Mouse (Mus musculus) liver, embryonic 16.5 days (tissue): ENCODE measurements around the gene Gns. TPM values are rescaled to one million over a fixed set of nuclear protein-coding genes. Genes with fewer than 3 reads are reported as not detected.

Source experiments
- ATAC-seq: fragments of 200-750 bp; cut with Nextera tagmentation; 2 replicates; pipeline ENCODE4 v1.8.0; 2017; ENCODE audit warnings: low read depth, mild to moderate bottlenecking, moderate number of reproducible peaks, moderate library complexity
- H3K27ac ChIP-seq: fragments of 300-500 bp; sonication (generic); 2 replicates; pipeline ENCODE4 v1.5.1; 2014; ENCODE audit warnings: mild to moderate bottlenecking, low read length
- H3K27me3 ChIP-seq: fragments of 300-500 bp; sonication (generic); 2 replicates; pipeline ENCODE4 v1.6.1; 2014; ENCODE audit warnings: low read depth, low read length, mixed read lengths; ENCODE audit not compliant: control insufficient read depth, insufficient read depth
- H3K36me3 ChIP-seq: fragments of 300-500 bp; sonication (generic); 2 replicates; pipeline ENCODE4 v1.6.1; 2014; ENCODE audit warnings: mild to moderate bottlenecking; ENCODE audit not compliant: control insufficient read depth, insufficient read depth
- H3K4me1 ChIP-seq: fragments of 300-500 bp; sonication (generic); 2 replicates; pipeline ENCODE4 v1.6.1; 2014; ENCODE audit warnings: low read depth, low read length, mixed read lengths; ENCODE audit not compliant: control insufficient read depth
- H3K4me2 ChIP-seq: fragments of 300-500 bp; sonication (generic); 2 replicates; pipeline ENCODE4 v1.6.1; 2014; ENCODE audit warnings: low read depth, low read length, mixed read lengths
- H3K4me3 ChIP-seq: fragments of 300-500 bp; sonication (generic); 2 replicates; pipeline ENCODE4 v1.5.1; 2014; ENCODE audit warnings: low read depth, mild to moderate bottlenecking, low read length
- H3K9ac ChIP-seq: fragments of 300-500 bp; sonication (generic); 2 replicates; pipeline ENCODE4 v1.6.1; 2014; ENCODE audit warnings: low read depth, low read length
- H3K9me3 ChIP-seq: fragments of 300-500 bp; sonication (generic); replicated peaks from 2 replicates; pipeline ENCODE4 v1.6.1; 2016; ENCODE audit warnings: low read length; ENCODE audit not compliant: control insufficient read depth
- WGBS: fragments of 180-500 bp; shearing (Covaris S2); extraction: QIAGEN DNeasy Blood & Tissue Kit; methylation state at CpG from one replicate; pipeline ENCODE4 v1.1.7; 2014; ENCODE audit not compliant: insufficient replicate concordance; 5-methylcytosine and 5-hydroxymethylcytosine counted together
- polyA plus RNA-seq: library from polyadenylated mRNA; unstranded; fragments of >200 nt; fragmentation: Nextera tagmentation; extraction: Ambion mirVana; gene quantifications from 2 replicates; pipeline ENCODE4 v1.2.1, GENCODE M21; 2015

The Gns gene
- polyA plus RNA-seq, 1 experiment from 2014 or later, result 22.3 TPM

- 81% methylated on average over 6 of the region's 9 CpGs for WGBS
- no peaks in the 10 kb centered on the region for H3K9me3 ChIP-seq
- no peak overlapping the region for H3K4me3 ChIP-seq
- H3K9ac ChIP-seq, result no peak overlapping the region
- H3K27me3 ChIP-seq, result no peaks in the 10 kb centered on the region
- no peak overlapping the region for H3K27ac ChIP-seq
- H3K4me1 ChIP-seq, result no peaks in the 10 kb centered on the region
- no peak overlapping the region for H3K4me2 ChIP-seq
- no peak for ATAC-seq
- H3K36me3 ChIP-seq, result no peaks in the 10 kb centered on the region
Measured at GRCm38 (mm10) chr10:121403946-121404345, 39.1 kb downstream of the Gns start.

GRCm38 (mm10) chr10:121409717-121410116 lies 44.8 kb downstream of the Gns start:
- no peak for ATAC-seq
- Histone ChIP-seq H3K27ac (no peak overlapping the region), H3K27me3 (no peaks in the 10 kb centered on the region), H3K4me1 (no peaks in the 10 kb centered on the region; the same call in 1 of the 2 replicates), H3K4me3 (no peak overlapping the region), H3K9me3 (no peaks in the 10 kb centered on the region), H3K9ac (no peak overlapping the region), H3K4me2 (no peak overlapping the region), H3K36me3 (peaks cover 4% of the 10 kb centered on the region)
- 62% methylated on average over 7 of the region's 7 CpGs for WGBS

GRCm38 (mm10) chr10:121411721-121412455 lies 47.0 kb downstream of the Gns start:
- Histone ChIP-seq H3K4me3 (no peak overlapping the region), H3K9me3 (no peaks in the 10 kb centered on the region), H3K36me3 (peaks cover 8% of the 10 kb centered on the region), H3K27me3 (no peaks in the 10 kb centered on the region), H3K27ac (0 out of 2 replicates have a peak overlapping the region, but pooled peaks have one; percentile 48), H3K4me2 (no peak overlapping the region), H3K9ac (no peak overlapping the region), H3K4me1 (no peaks in the 10 kb centered on the region; the same call in 1 of the 2 replicates)
- ATAC-seq, result peak; percentile 36; the same call in 1 of the 2 replicates
- 62% methylated on average over 11 of the region's 11 CpGs for WGBS

GRCm38 (mm10) chr10:121412824-121413223 lies 47.9 kb downstream of the Gns start:
- Histone ChIP-seq H3K9ac (no peak overlapping the region), H3K27ac (no peak overlapping the region), H3K36me3 (peaks cover 8% of the 10 kb centered on the region), H3K4me2 (no peak overlapping the region), H3K9me3 (no peaks in the 10 kb centered on the region), H3K4me1 (no peaks in the 10 kb centered on the region; the same call in 1 of the 2 replicates), H3K4me3 (no peak overlapping the region), H3K27me3 (no peaks in the 10 kb centered on the region)
- WGBS, result 65% methylated on average over 17 of the region's 17 CpGs
- no peak for ATAC-seq

GRCm38 (mm10) chr10:121414127-121414526 lies 49.2 kb downstream of the Gns start:
- Histone ChIP-seq H3K4me3 (no peak overlapping the region), H3K4me1 (no peaks in the 10 kb centered on the region; the same call in 1 of the 2 replicates), H3K9ac (no peak overlapping the region), H3K27me3 (no peaks in the 10 kb centered on the region), H3K4me2 (no peak overlapping the region), H3K27ac (no peak overlapping the region), H3K9me3 (no peaks in the 10 kb centered on the region), H3K36me3 (peaks cover 8% of the 10 kb centered on the region)
- 79% methylated on average over 13 of the region's 13 CpGs for WGBS
- ATAC-seq, result no peak

GRCm38 (mm10) chr10:121418835-121419234 lies 53.9 kb downstream of the Gns start:
- Histone ChIP-seq H3K4me2 (no peak overlapping the region), H3K27ac (no peak overlapping the region), H3K27me3 (no peaks in the 10 kb centered on the region), H3K4me3 (no peak overlapping the region), H3K9ac (no peak overlapping the region), H3K36me3 (peaks cover 4% of the 10 kb centered on the region), H3K9me3 (no peaks in the 10 kb centered on the region), H3K4me1 (peaks cover 15% of the 10 kb centered on the region)
- no peak for ATAC-seq
- 77% methylated on average over 14 of the region's 14 CpGs for WGBS

- Histone ChIP-seq H3K4me2 (no peak overlapping the region), H3K27ac (no peak overlapping the region), H3K4me1 (peaks cover 22% of the 10 kb centered on the region), H3K9ac (no peak overlapping the region), H3K36me3 (peaks cover 4% of the 10 kb centered on the region), H3K4me3 (no peak overlapping the region), H3K27me3 (no peaks in the 10 kb centered on the region), H3K9me3 (no peaks in the 10 kb centered on the region)
- peak; percentile 31 for ATAC-seq
- WGBS, result 51% methylated on average over 22 of the region's 22 CpGs
Measured at GRCm38 (mm10) chr10:121419640-121420470, 55.0 kb downstream of the Gns start.

GRCm38 (mm10) chr10:121421023-121421422 lies 56.1 kb downstream of the Gns start:
- H3K27ac ChIP-seq, result no peak overlapping the region
- peaks cover under 1% of the 10 kb centered on the region; the same call in 1 of the 2 replicates for H3K36me3 ChIP-seq
- no peak for ATAC-seq
- H3K4me2 ChIP-seq, result no peak overlapping the region
- H3K4me3 ChIP-seq, result no peak overlapping the region
- no peaks in the 10 kb centered on the region for H3K9me3 ChIP-seq
- H3K9ac ChIP-seq, result no peak overlapping the region
- 66% methylated on average over 9 of the region's 9 CpGs for WGBS
- no peaks in the 10 kb centered on the region for H3K27me3 ChIP-seq
- peaks cover 27% of the 10 kb centered on the region for H3K4me1 ChIP-seq
